Mouse (Mus musculus): ENCODE data around the gene Psmd6.

DNA sequence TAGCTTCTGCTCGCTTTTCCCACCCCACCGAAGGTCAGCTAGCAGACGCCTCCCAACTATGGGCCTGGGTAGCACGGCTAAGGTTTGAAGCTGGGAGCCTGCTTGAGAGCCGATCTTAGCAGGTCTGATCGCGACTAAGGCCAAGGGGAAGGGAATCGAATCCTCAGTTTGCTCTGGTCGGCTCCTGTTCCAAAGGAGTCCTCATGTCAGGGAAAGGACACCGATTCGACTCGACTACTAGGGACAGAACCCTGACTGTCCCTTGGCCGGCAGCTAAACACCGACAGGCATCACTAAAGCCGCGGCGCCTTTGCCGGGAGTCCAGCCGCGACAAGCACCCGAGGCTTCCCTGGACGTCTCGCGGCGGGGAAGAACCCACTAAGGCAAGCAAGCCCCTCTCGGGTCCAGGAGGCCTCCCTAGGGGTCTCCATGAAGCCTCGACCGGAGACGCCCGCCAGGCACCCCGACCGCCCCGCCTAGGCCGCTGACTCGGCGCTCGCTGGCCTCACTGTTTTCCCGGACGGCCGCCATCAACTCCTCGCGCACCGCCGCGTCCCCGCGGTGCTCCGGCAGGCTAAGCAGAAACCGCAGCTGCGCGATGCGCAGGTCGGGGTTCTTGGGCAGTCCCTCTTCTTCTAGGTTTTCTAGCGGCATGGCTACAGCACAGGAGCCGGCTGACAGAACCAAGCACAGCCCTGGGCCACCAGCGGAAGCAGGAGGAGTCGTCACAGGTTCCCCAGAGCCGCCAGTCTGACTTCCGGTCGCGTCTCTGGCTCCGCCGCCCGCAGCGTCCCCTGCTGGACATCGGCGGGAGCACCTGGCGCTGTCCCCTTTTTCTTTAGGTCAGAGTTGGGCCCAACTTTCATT is at the start of gene Psmd6:
- TF ChIP-seq CTCF (IDR thresholded peaks at IDR 0.05; ENCODE audit: borderline replicate concordance, control insufficient read depth, extremely low read depth, insufficient read depth, low read length, poor library complexity) (peak; percentile 98), POLR2A (IDR thresholded peaks at IDR 0.05; ENCODE audit: control insufficient read depth, extremely low read depth, insufficient read depth, low read length, poor library complexity) (peak; percentile 50; the same call in 1 of the 2 replicates)

Data from thymus, adult 2 months (tissue).